Mouse (Mus musculus): ENCODE measurements at regions not wholly inside any gene's neighbourhood (a gene's known extent, or its start where the extent isn't known, plus 50 kb on each side); places are given as distances from the start of the nearest gene placed in this dataset.

- no peak for TF ChIP-seq POLR2A (IDR thresholded peaks at IDR 0.05; ENCODE audit: insufficient read depth, low read depth, low read length)
- TF ChIP-seq CTCF (IDR thresholded peaks at IDR 0.05; ENCODE audit: insufficient read depth, low read depth, low read length): no peak
These were observed 108.6 kb downstream of the 1810013L24Rik start for GRCm38 (mm10) chr16:8938516-8938915.

All from olfactory bulb, adult 2 months (tissue).